In genomic region chr17:53210416-53210772, GRCm38 (mm10) we compare ENCODE assay signal across 22 mouse cellular contexts.
DNase-seq lines count a peak whose midpoint lies in the region; ATAC-seq and TF ChIP-seq lines count a peak whose summit lies in the region.
"Had no signal": no experiment of that assay in that cellular context is flagged by ENCODE, and none has a peak within 500 bp of the region (broad histone marks: within the 10 kb centered on the region; RNA-seq: fewer than 3 reads in every experiment).

No protein-coding gene starts in this region.

- no peak overlapping the region for H3K27ac ChIP-seq in forebrain, embryonic 11.5 days (ENCODE audit: low read depth, low read length)
- H3K27ac ChIP-seq in forebrain, embryonic 15.5 days (replicated peaks), result no peak overlapping the region
- H3K27ac ChIP-seq in hindbrain, embryonic 11.5 days (ENCODE audit: low read depth, low read length), result no peak overlapping the region
- H3K27ac ChIP-seq in hindbrain, postnatal 0 days, result no peak overlapping the region
- H3K27ac ChIP-seq in midbrain, embryonic 16.5 days (ENCODE audit: low read length), result peak overlapping the region; percentile 5; the same call in 1 of the 2 replicates
- no peak overlapping the region for H3K27ac ChIP-seq in midbrain, embryonic 11.5 days (ENCODE audit: low read depth, low read length)
- H3K27ac ChIP-seq: embryonic facial prominence, embryonic 10.5 days; heart, adult 2 months; heart, embryonic 15.5 days; intestine, embryonic 15.5 days had no signal

- no peak overlapping the region for H3K4me3 ChIP-seq in forebrain, embryonic 11.5 days (ENCODE audit: low read depth, low read length)
- H3K4me3 ChIP-seq in forebrain, embryonic 15.5 days, result no peak overlapping the region
- no peak overlapping the region for H3K4me3 ChIP-seq in hindbrain, embryonic 11.5 days (ENCODE audit: low read depth, low read length)
- no peak overlapping the region for H3K4me3 ChIP-seq in hindbrain, postnatal 0 days (ENCODE audit: low read length)
- H3K4me3 ChIP-seq in midbrain, embryonic 16.5 days (ENCODE audit: low read depth, low read length), result no peak overlapping the region
- H3K4me3 ChIP-seq in midbrain, embryonic 11.5 days (ENCODE audit: low read depth, low read length), result no peak overlapping the region
- H3K4me3 ChIP-seq: embryonic facial prominence, embryonic 10.5 days; heart, adult 2 months; heart, embryonic 15.5 days; intestine, embryonic 15.5 days had no signal

- H3K9ac ChIP-seq in forebrain, embryonic 11.5 days (ENCODE audit: low read length), result no peak overlapping the region
- H3K9ac ChIP-seq in forebrain, embryonic 15.5 days (replicated peaks), result no peak overlapping the region
- no peak overlapping the region for H3K9ac ChIP-seq in hindbrain, embryonic 11.5 days (ENCODE audit: low read depth, low read length)
- no peak overlapping the region for H3K9ac ChIP-seq in hindbrain, postnatal 0 days (replicated peaks; ENCODE audit: low read length)
- H3K9ac ChIP-seq in midbrain, embryonic 16.5 days (ENCODE audit: low read depth, low read length), result no peak overlapping the region
- H3K9ac ChIP-seq in midbrain, embryonic 11.5 days (ENCODE audit: low read length), result no peak overlapping the region
- H3K9ac ChIP-seq: heart, embryonic 15.5 days; intestine, embryonic 15.5 days had no signal

- no peaks in the 10 kb centered on the region for H3K27me3 ChIP-seq in forebrain, embryonic 11.5 days (ENCODE audit: control insufficient read depth, insufficient read depth, low read length)
- no peaks in the 10 kb centered on the region for H3K27me3 ChIP-seq in forebrain, embryonic 15.5 days
- no peaks in the 10 kb centered on the region for H3K27me3 ChIP-seq in hindbrain, embryonic 11.5 days (ENCODE audit: control insufficient read depth, insufficient read depth, low read length)
- no peaks in the 10 kb centered on the region for H3K27me3 ChIP-seq in hindbrain, postnatal 0 days (ENCODE audit: insufficient read depth, low read length)
- H3K27me3 ChIP-seq in midbrain, embryonic 16.5 days (ENCODE audit: control insufficient read depth, insufficient read depth, low read depth, low read length), result no peaks in the 10 kb centered on the region
- no peaks in the 10 kb centered on the region for H3K27me3 ChIP-seq in midbrain, embryonic 11.5 days (ENCODE audit: control insufficient read depth, insufficient read depth, low read length)
- H3K27me3 ChIP-seq: heart, embryonic 15.5 days; intestine, embryonic 15.5 days had no signal

- no peak overlapping the region for H3K4me2 ChIP-seq in forebrain, embryonic 11.5 days (ENCODE audit: low read depth, low read length, severe bottlenecking)
- no peak overlapping the region for H3K4me2 ChIP-seq in forebrain, embryonic 15.5 days (replicated peaks)
- H3K4me2 ChIP-seq in hindbrain, embryonic 11.5 days (replicated peaks; ENCODE audit: low read depth, low read length), result no peak overlapping the region
- H3K4me2 ChIP-seq in hindbrain, postnatal 0 days (ENCODE audit: low read depth, low read length), result no peak overlapping the region
- no peak overlapping the region for H3K4me2 ChIP-seq in midbrain, embryonic 16.5 days (ENCODE audit: low read length)
- H3K4me2 ChIP-seq in midbrain, embryonic 11.5 days, result no peak overlapping the region
- H3K4me2 ChIP-seq: heart, embryonic 11.5 days; heart, embryonic 15.5 days; intestine, embryonic 15.5 days had no signal

- ATAC-seq in forebrain, embryonic 11.5 days (replicated peaks; ENCODE audit: low FRiP score), result peak; percentile 55; the same call in 1 of the 2 replicates
- ATAC-seq in forebrain, embryonic 15.5 days (replicated peaks), result no peak
- ATAC-seq in hindbrain, embryonic 11.5 days (ENCODE audit: low FRiP score), result peak; percentile 47
- no peak for ATAC-seq in hindbrain, postnatal 0 days
- no peak; the same call in 1 of the 2 replicates for ATAC-seq in midbrain, embryonic 16.5 days
- ATAC-seq in midbrain, embryonic 11.5 days (ENCODE audit: low FRiP score), result no peak
- ATAC-seq: CD4-positive, CD25-positive, alpha-beta regulatory T cell, adult 4 months; hindbrain, embryonic 16.5 days; intestine, embryonic 15.5 days had no signal

- no peaks in the 10 kb centered on the region for H3K9me3 ChIP-seq in forebrain, embryonic 11.5 days (ENCODE audit: control insufficient read depth, low read length)
- no peaks in the 10 kb centered on the region for H3K9me3 ChIP-seq in forebrain, embryonic 15.5 days
- no peaks in the 10 kb centered on the region for H3K9me3 ChIP-seq in hindbrain, embryonic 11.5 days (ENCODE audit: control insufficient read depth, low read length)
- H3K9me3 ChIP-seq in hindbrain, postnatal 0 days (ENCODE audit: low read length), result no peaks in the 10 kb centered on the region
- no peaks in the 10 kb centered on the region for H3K9me3 ChIP-seq in midbrain, embryonic 16.5 days (replicated peaks; ENCODE audit: control insufficient read depth, low read length, poor library complexity, severe bottlenecking)
- H3K9me3 ChIP-seq in midbrain, embryonic 11.5 days (ENCODE audit: control insufficient read depth, low read length), result no peaks in the 10 kb centered on the region
- H3K9me3 ChIP-seq: embryonic facial prominence, embryonic 10.5 days; G1E; heart, embryonic 15.5 days; intestine, embryonic 15.5 days had no signal

- no peaks in the 10 kb centered on the region for H3K36me3 ChIP-seq in forebrain, embryonic 11.5 days (ENCODE audit: control insufficient read depth, insufficient read depth, low read length)
- H3K36me3 ChIP-seq in forebrain, embryonic 15.5 days, result no peaks in the 10 kb centered on the region
- H3K36me3 ChIP-seq in hindbrain, embryonic 11.5 days (ENCODE audit: control insufficient read depth, insufficient read depth, low read length), result no peaks in the 10 kb centered on the region
- no peaks in the 10 kb centered on the region for H3K36me3 ChIP-seq in hindbrain, postnatal 0 days (ENCODE audit: insufficient read depth, low read length)
- no peaks in the 10 kb centered on the region for H3K36me3 ChIP-seq in midbrain, embryonic 16.5 days (ENCODE audit: control insufficient read depth, insufficient read depth, low read length)
- no peaks in the 10 kb centered on the region for H3K36me3 ChIP-seq in midbrain, embryonic 11.5 days (ENCODE audit: control insufficient read depth, insufficient read depth, low read length)
- H3K36me3 ChIP-seq: embryonic facial prominence, embryonic 10.5 days; G1E; heart, embryonic 15.5 days; intestine, embryonic 15.5 days had no signal

- DNase-seq in forebrain, embryonic 11.5 days (ENCODE audit: low spot score), result no peak
- DNase-seq in hindbrain, embryonic 11.5 days (ENCODE audit: low spot score), result no peak
- no peak for DNase-seq in hindbrain, postnatal 0 days (ENCODE audit: low spot score)
- DNase-seq in midbrain, embryonic 11.5 days (ENCODE audit: low spot score, missing footprints), result no peak
- DNase-seq in spleen, postnatal 14 days (ENCODE audit: low spot score in 2 of 2), result no peak
- DNase-seq: adrenal gland, adult 8-10 months; adrenal gland, postnatal 36 days; B cell, adult 2 months; cerebellum, adult 2 months; cerebellum, postnatal 10 days; gastrocnemius, postnatal 14 days; heart, adult 2 months; heart, postnatal 14 days had no signal

- H3K4me1 ChIP-seq in forebrain, embryonic 11.5 days (replicated peaks; ENCODE audit: control insufficient read depth, insufficient read depth, low read length), result no peaks in the 10 kb centered on the region
- H3K4me1 ChIP-seq in forebrain, embryonic 15.5 days, result peaks cover 8% of the 10 kb centered on the region; the same call in 1 of the 2 replicates
- no peaks in the 10 kb centered on the region for H3K4me1 ChIP-seq in hindbrain, embryonic 11.5 days (replicated peaks; ENCODE audit: control insufficient read depth, insufficient read depth, low read length)
- H3K4me1 ChIP-seq in hindbrain, postnatal 0 days (ENCODE audit: insufficient read depth, low read length), result no peaks in the 10 kb centered on the region
- peaks cover 3% of the 10 kb centered on the region; the same call in 1 of the 2 replicates for H3K4me1 ChIP-seq in midbrain, embryonic 16.5 days (ENCODE audit: control insufficient read depth, insufficient read depth, low read length)
- peaks cover 2% of the 10 kb centered on the region; the same call in 1 of the 2 replicates for H3K4me1 ChIP-seq in midbrain, embryonic 11.5 days (ENCODE audit: control insufficient read depth, insufficient read depth, low read length)
- H3K4me1 ChIP-seq: embryonic facial prominence, embryonic 10.5 days; heart, embryonic 15.5 days; intestine, embryonic 15.5 days had no signal

- TF ChIP-seq CTCF in hindbrain, postnatal 0 days (IDR thresholded peaks at IDR 0.05; ENCODE audit: low read depth), result no peak

Comparison
In these comparisons a context has a peak if more than half of its experiments do, and no peak if none do; other contexts are left out.
1. ATAC-seq: peak in forebrain, embryonic 11.5 days (single experiment) and hindbrain, embryonic 11.5 days (single experiment); none in forebrain, embryonic 15.5 days (single experiment), hindbrain, postnatal 0 days (single experiment), midbrain, embryonic 16.5 days (single experiment) and midbrain, embryonic 11.5 days (single experiment).